Mouse (Mus musculus) adrenal gland, postnatal 0 days (tissue): Measurements from ENCODE around the gene Iyd. TPM values are rescaled to one million over a fixed set of nuclear protein-coding genes. Genes with fewer than 3 reads are reported as not detected.

Experiments
- polyA plus RNA-seq: library from polyadenylated mRNA; unstranded; fragments of >200 nt; fragmentation: Nextera tagmentation; extraction: Ambion mirVana; gene quantifications from 2 replicates; pipeline ENCODE4 v1.2.1, GENCODE M21; 2015

Gene Iyd
- polyA plus RNA-seq, result 1.7 and 2.0 TPM in 2 replicates

DNA sequence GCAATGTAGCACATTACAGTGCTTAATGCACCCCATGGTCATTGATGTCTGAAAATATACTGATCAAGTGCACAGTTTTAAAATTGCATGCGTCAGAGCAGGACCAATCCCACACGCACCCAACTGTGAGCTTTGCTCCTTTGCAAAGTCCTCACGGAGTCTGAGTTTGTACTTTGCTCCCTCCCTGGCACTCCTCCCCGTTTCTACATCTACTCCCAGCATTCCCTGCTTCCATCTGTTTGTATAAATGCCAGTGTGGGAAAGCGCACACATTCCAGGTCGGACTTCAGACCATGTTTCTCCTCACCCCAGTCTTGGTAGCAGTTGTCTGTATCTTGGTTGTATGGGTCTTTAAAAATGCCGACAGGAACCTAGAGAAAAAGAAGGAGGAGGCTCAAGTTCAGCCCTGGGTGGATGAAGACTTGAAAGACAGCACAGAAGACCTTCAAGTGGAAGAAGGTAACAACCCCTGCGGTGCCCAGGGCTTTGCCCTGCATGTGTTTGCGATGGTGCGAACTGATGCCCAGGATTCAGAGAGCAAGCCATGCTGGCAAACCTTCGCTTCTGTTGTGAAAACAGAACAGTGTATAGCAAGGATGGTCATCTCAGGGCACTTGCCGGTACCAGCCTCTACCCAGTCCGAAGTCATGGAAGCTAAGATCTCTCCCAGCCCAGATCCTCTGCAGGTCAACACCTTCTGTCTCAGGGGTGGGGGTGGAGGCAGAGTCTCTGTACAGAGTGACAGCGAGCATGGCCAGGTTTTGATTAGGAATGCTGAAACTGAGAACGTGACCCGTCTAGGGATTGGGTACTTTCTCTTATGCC, at the start of gene Iyd:
TSS of gene Iyd (plus strand) at position 238 of the 825 bp plus-strand sequence.

Other genes with a start within 250 kb of the Iyd start
- gene Ppp1r14c, start 174.2 kb upstream of the Iyd start, polyA plus RNA-seq, result 9.6 and 10.5 TPM in 2 replicates
- gene Plekhg1, start 200.1 kb downstream of the Iyd start, polyA plus RNA-seq, result 3.5 and 6.2 TPM in 2 replicates